Mouse (Mus musculus) embryonic facial prominence, embryonic 13.5 days (tissue): ENCODE measurements around the gene Pnpo. TPM values are rescaled to one million over a fixed set of nuclear protein-coding genes. Genes with fewer than 3 reads are reported as not detected.

Experiments used
- ATAC-seq: fragments of 200-750 bp; cut with Nextera tagmentation; 2 replicates; pipeline ENCODE4 v1.8.0; 2017; ENCODE audit warnings: low read depth; ENCODE audit not compliant: insufficient number of reproducible peaks, insufficient read depth, low FRiP score, low TSS enrichment
- H3K27ac ChIP-seq: fragments of 300-500 bp; sonication (generic); 2 replicates; pipeline ENCODE4 v1.5.1; 2015; ENCODE audit warnings: moderate library complexity, mild to moderate bottlenecking, inconsistent platforms
- H3K27me3 ChIP-seq: fragments of 300-500 bp; sonication (generic); 2 replicates; pipeline ENCODE4 v1.6.1; 2015; ENCODE audit warnings: mild to moderate bottlenecking, inconsistent platforms
- H3K36me3 ChIP-seq: fragments of 300-500 bp; sonication (generic); 2 replicates; pipeline ENCODE4 v1.6.1; 2015; ENCODE audit warnings: mild to moderate bottlenecking, inconsistent platforms
- H3K4me1 ChIP-seq: fragments of 300-500 bp; sonication (generic); 2 replicates; pipeline ENCODE4 v1.6.1; 2015; ENCODE audit warnings: inconsistent platforms
- H3K4me2 ChIP-seq: fragments of 300-500 bp; sonication (generic); 2 replicates; pipeline ENCODE4 v1.6.1; 2015; ENCODE audit warnings: moderate library complexity, mild to moderate bottlenecking, inconsistent platforms
- H3K4me3 ChIP-seq: fragments of 300-500 bp; sonication (generic); 2 replicates; pipeline ENCODE4 v1.5.1; 2015; ENCODE audit warnings: mild to moderate bottlenecking, inconsistent platforms
- H3K9ac ChIP-seq: fragments of 300-500 bp; sonication (generic); 2 replicates; pipeline ENCODE4 v1.6.1; 2015; ENCODE audit warnings: mild to moderate bottlenecking, inconsistent platforms
- H3K9me3 ChIP-seq: fragments of 300-500 bp; sonication (generic); 2 replicates; pipeline ENCODE4 v1.6.1; 2016; ENCODE audit warnings: inconsistent platforms
- WGBS: fragments of 180-500 bp; shearing (Covaris S2); methylation state at CpG from one replicate; pipeline ENCODE4 v1.1.7; 2015; ENCODE audit warnings: mixed read lengths; 5-methylcytosine and 5-hydroxymethylcytosine counted together
- polyA plus RNA-seq: library from polyadenylated mRNA; unstranded; fragments of >200 nt; fragmentation: Nextera tagmentation; extraction: Ambion mirVana; gene quantifications from 2 replicates; pipeline ENCODE4 v1.2.1, GENCODE M21; 2015

Pnpo gene
- polyA plus RNA-seq, 1 experiment from 2014 or later: 19.9 TPM

DNA sequence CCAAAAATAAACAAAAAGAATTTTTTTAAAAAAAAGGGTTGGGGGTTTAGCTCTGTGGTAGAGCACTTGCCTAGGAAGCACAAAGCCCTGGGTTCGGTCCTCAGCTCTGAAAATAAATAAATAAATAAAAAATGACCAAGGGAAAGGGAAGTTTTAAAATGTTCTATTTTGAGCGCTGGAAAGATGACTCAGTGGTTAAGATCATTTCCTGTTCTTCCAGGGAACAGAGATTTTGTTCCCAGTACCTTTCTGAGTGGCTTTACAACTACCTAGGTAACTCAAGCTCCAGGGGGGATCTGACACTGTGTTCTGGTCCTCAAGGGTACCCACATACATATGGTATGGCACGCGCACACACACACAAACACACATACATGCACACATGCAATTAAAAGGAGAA lies 47.9 kb downstream of the Pnpo start:
- Histone ChIP-seq H3K9me3 (no peaks in the 10 kb centered on the region), H3K9ac (no peak overlapping the region), H3K27me3 (no peaks in the 10 kb centered on the region), H3K27ac (no peak overlapping the region), H3K4me3 (no peak overlapping the region), H3K4me1 (peaks cover 5% of the 10 kb centered on the region), H3K4me2 (no peak overlapping the region), H3K36me3 (no peaks in the 10 kb centered on the region)
- 84% methylated on average over 4 of the region's 4 CpGs for WGBS
- ATAC-seq: no peak

DNA sequence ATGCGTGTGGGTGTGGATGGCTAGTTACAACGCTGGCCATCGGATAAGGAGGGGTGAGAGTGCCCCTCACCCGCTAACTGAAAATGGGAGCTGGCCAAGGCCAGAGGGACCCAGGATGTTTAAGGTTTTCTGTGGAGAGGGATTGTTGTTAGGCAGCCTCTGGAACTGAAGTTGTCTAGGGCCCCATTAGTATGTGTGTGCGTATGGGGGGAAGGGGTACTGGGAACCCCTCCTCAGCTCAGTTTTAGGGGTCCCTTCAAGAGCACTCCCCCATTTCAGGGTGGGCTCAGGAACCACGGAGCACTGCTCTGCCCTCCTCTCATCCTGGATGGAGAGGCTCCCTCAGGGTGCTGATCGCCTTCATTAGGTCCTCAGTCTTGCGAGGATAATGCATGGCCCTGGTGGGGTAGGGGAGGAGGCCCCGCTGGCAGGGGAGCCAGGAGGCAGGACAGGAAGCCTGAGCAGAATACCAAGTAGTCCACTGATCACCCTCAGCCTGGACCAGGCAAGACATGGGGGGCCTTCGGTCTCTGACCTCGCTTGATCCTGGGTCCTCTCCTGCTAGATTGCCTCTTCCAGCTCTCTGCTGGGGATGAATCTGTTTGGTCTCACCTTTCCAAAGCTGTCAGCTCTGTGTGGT lies 50.5 kb downstream of the Pnpo start:
- H3K27me3 ChIP-seq: no peaks in the 10 kb centered on the region
- 0 out of 2 replicates have a peak overlapping the region, but pooled peaks have one; percentile 8 for H3K9ac ChIP-seq
- no peaks in the 10 kb centered on the region for H3K4me1 ChIP-seq
- H3K9me3 ChIP-seq: no peaks in the 10 kb centered on the region
- H3K4me2 ChIP-seq: no peak overlapping the region
- no peaks in the 10 kb centered on the region for H3K36me3 ChIP-seq
- WGBS: 63% methylated on average over 11 of the region's 11 CpGs
- no peak for ATAC-seq
- H3K4me3 ChIP-seq: no peak overlapping the region
- H3K27ac ChIP-seq: no peak overlapping the region

- WGBS: 22% methylated on average over 14 of the region's 14 CpGs
- no peaks in the 10 kb centered on the region for H3K36me3 ChIP-seq
- no peak overlapping the region for H3K9ac ChIP-seq
- H3K4me2 ChIP-seq: no peak overlapping the region
- H3K9me3 ChIP-seq: no peaks in the 10 kb centered on the region
- peaks cover 4% of the 10 kb centered on the region for H3K4me1 ChIP-seq
- H3K27ac ChIP-seq: no peak overlapping the region
- H3K27me3 ChIP-seq: no peaks in the 10 kb centered on the region
- no peak for ATAC-seq
- H3K4me3 ChIP-seq: no peak overlapping the region
Observed at GRCm38 (mm10) chr11:96891784-96892527, 51.8 kb downstream of the Pnpo start.

Other genes starting within 250 kb of the Pnpo start
- gene Snx11, start 166.4 kb downstream of the Pnpo start, polyA plus RNA-seq: 23.5 TPM in 2 replicates
- gene Cbx1, start 154.9 kb downstream of the Pnpo start, polyA plus RNA-seq: 164 and 170 TPM in 2 replicates
- gene Nfe2l1, start 114.0 kb downstream of the Pnpo start, polyA plus RNA-seq: 61.7 and 66.5 TPM in 2 replicates
- gene Copz2, start 94.1 kb downstream of the Pnpo start, polyA plus RNA-seq: 123 and 125 TPM in 2 replicates
- gene Cdk5rap3, start 27.5 kb downstream of the Pnpo start, polyA plus RNA-seq: 89.4 and 94.8 TPM in 2 replicates
- gene Prr15l, start 15.9 kb downstream of the Pnpo start, polyA plus RNA-seq: 2.4 and 3.4 TPM in 2 replicates
- 15.9 and 18.0 TPM in 2 replicates for gene Sp2, start 39.0 kb upstream of the Pnpo start, polyA plus RNA-seq
- gene Sp6, start 69.4 kb upstream of the Pnpo start, polyA plus RNA-seq: 2.1 and 3.3 TPM in 2 replicates
- gene Scrn2, start 86.0 kb upstream of the Pnpo start, polyA plus RNA-seq: 25.0 and 30.6 TPM in 2 replicates
- gene Lrrc46, start 97.4 kb upstream of the Pnpo start, polyA plus RNA-seq: 0.72 and 1.5 TPM in 2 replicates
- 82.0 and 82.7 TPM in 2 replicates for gene Mrpl10, start 97.6 kb upstream of the Pnpo start, polyA plus RNA-seq
- 11.1 and 12.2 TPM in 2 replicates for gene Osbpl7, start 106.6 kb upstream of the Pnpo start, polyA plus RNA-seq
- gene Tbx21, start 171.3 kb upstream of the Pnpo start, polyA plus RNA-seq: 0.08 and 0.10 TPM in 2 replicates
- 7.8 and 8.5 TPM in 2 replicates for gene Tbkbp1, start 207.5 kb upstream of the Pnpo start, polyA plus RNA-seq
- 59.7 and 62.6 TPM in 2 replicates for gene Kpnb1, start 243.9 kb upstream of the Pnpo start, polyA plus RNA-seq